Mouse (Mus musculus): ENCODE measurements around the gene Vmn1r120. TPM values are rescaled to one million over a fixed set of nuclear protein-coding genes. Genes with fewer than 3 reads are reported as not detected.

The Vmn1r120 gene
- polyA plus RNA-seq (2014; fragmentation: Illumina TruSeq; extraction: RNeasy Lipid Tissue Mini Kit (QIAGEN cat#74804); ENCODE audit: low replicate concordance): not detected

GRCm38 (mm10) chr7:21053684-21054083 lies at the start of gene Vmn1r120:
Gene Vmn1r120, minus strand, starts transcription at chr7:21053784.

GRCm38 (mm10) chr7:21098413-21098812 lies 44.8 kb upstream of the Vmn1r120 start, which contains the start of gene Vmn1r121:
Gene Vmn1r121, minus strand, starts transcription at chr7:21098513.

DNA sequence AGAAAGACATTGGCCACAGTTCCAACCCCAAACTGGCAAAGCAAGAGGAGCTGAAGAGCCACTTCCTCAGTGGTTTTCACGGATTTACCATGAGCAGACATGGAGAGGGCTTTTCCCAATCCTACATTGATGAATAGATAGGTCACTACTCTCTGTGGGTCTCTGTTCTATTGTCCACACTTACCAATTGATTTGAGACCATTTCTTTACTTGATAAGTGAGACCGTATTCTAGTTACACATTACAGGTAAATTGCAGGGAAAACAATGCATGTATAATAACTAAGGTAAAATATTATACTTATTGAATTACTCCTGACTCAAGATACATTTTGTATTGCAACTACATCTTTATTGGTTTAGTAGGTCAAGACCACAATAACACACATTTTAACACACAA lies 41.2 kb downstream of the Vmn1r120 start, which contains the start of gene Vmn1r119:
Gene Vmn1r119 (minus strand): TSS at position 101 of the 400 bp plus-strand sequence.

Other genes starting within 250 kb of the Vmn1r120 start
- not detected for gene Vmn1r114, start 241.6 kb downstream of the Vmn1r120 start, polyA plus RNA-seq (2014; fragmentation: Illumina TruSeq; extraction: RNeasy Lipid Tissue Mini Kit (QIAGEN cat#74804); ENCODE audit: low replicate concordance)
- gene Vmn1r115, start 208.8 kb downstream of the Vmn1r120 start, polyA plus RNA-seq (2014; fragmentation: Illumina TruSeq; extraction: RNeasy Lipid Tissue Mini Kit (QIAGEN cat#74804); ENCODE audit: low replicate concordance): not detected
- not detected for gene Vmn1r116, start 181.5 kb downstream of the Vmn1r120 start, polyA plus RNA-seq (2014; fragmentation: Illumina TruSeq; extraction: RNeasy Lipid Tissue Mini Kit (QIAGEN cat#74804); ENCODE audit: low replicate concordance)
- gene Vmn1r117, start 169.7 kb downstream of the Vmn1r120 start, polyA plus RNA-seq (2014; fragmentation: Illumina TruSeq; extraction: RNeasy Lipid Tissue Mini Kit (QIAGEN cat#74804); ENCODE audit: low replicate concordance): not detected
- not detected for gene Vmn1r118, start 141.4 kb downstream of the Vmn1r120 start, polyA plus RNA-seq (2014; fragmentation: Illumina TruSeq; extraction: RNeasy Lipid Tissue Mini Kit (QIAGEN cat#74804); ENCODE audit: low replicate concordance)
- not detected for gene Vmn1r119, start 41.3 kb downstream of the Vmn1r120 start, polyA plus RNA-seq (2014; fragmentation: Illumina TruSeq; extraction: RNeasy Lipid Tissue Mini Kit (QIAGEN cat#74804); ENCODE audit: low replicate concordance)
- not detected for gene Vmn1r121, start 44.7 kb upstream of the Vmn1r120 start, polyA plus RNA-seq (2014; fragmentation: Illumina TruSeq; extraction: RNeasy Lipid Tissue Mini Kit (QIAGEN cat#74804); ENCODE audit: low replicate concordance)
- gene Vmn1r122, start 80.3 kb upstream of the Vmn1r120 start, polyA plus RNA-seq (2014; fragmentation: Illumina TruSeq; extraction: RNeasy Lipid Tissue Mini Kit (QIAGEN cat#74804); ENCODE audit: low replicate concordance): not detected
- gene Vmn1r123, start 108.4 kb upstream of the Vmn1r120 start, polyA plus RNA-seq (2014; fragmentation: Illumina TruSeq; extraction: RNeasy Lipid Tissue Mini Kit (QIAGEN cat#74804); ENCODE audit: low replicate concordance): not detected
- gene Gm5157, start 136.6 kb upstream of the Vmn1r120 start, polyA plus RNA-seq (2014; fragmentation: Illumina TruSeq; extraction: RNeasy Lipid Tissue Mini Kit (QIAGEN cat#74804); ENCODE audit: low replicate concordance): not detected
- not detected for gene Vmn1r124, start 206.8 kb upstream of the Vmn1r120 start, polyA plus RNA-seq (2014; fragmentation: Illumina TruSeq; extraction: RNeasy Lipid Tissue Mini Kit (QIAGEN cat#74804); ENCODE audit: low replicate concordance)
- gene Vmn1r125, start 218.4 kb upstream of the Vmn1r120 start, polyA plus RNA-seq (2014; fragmentation: Illumina TruSeq; extraction: RNeasy Lipid Tissue Mini Kit (QIAGEN cat#74804); ENCODE audit: low replicate concordance): not detected
- not detected for gene Vmn1r126, start 247.7 kb upstream of the Vmn1r120 start, polyA plus RNA-seq (2014; fragmentation: Illumina TruSeq; extraction: RNeasy Lipid Tissue Mini Kit (QIAGEN cat#74804); ENCODE audit: low replicate concordance)